Mouse (Mus musculus): ENCODE measurements at regions not wholly inside any gene's neighbourhood (a gene's known extent, or its start where the extent isn't known, plus 50 kb on each side); places are given as distances from the start of the nearest gene placed in this dataset.

DNA sequence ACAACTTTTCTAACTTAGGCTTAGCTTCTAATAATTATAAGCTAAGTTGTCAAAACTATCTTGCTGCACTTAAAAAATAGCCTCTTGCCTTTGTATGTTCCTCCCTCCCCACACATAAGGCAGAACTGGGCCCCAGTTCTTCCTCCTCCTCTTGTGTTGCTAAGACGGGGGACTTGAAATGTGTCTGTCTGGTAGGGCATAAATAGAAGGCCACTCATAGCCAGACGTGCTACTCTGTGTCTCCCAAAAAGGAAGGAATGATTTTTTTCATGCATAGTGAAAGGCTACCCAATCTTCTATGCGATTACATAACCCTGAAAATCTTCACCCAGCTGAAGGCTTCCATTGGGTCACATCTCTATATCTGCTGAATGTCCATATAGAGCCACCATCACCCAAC, 183.5 kb downstream of the Hsfy2 start:
- no peak for DNase-seq (ENCODE audit: low spot score in 2 of 2)

DNA sequence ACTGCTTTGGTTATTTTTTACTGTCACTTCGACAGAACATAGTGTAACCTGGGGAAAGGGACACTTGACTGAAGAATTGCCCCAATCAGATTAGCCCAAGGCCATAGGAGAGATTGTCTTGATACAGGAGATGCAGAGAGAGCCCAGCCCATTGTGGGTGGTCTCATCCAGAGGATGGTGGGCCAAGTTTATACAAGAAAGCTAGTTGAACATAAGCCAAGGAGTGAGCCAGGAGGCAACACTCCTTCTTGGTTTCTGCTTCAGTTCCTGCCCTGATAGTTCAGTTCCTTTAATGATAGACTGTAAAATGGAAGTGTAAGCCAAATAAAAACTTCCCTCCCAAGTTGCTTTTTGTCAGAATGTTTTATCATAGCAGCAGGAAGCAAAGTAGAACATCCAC, 194.4 kb downstream of the Hsfy2 start:
- DNase-seq (ENCODE audit: low spot score in 2 of 2): no peak

DNA sequence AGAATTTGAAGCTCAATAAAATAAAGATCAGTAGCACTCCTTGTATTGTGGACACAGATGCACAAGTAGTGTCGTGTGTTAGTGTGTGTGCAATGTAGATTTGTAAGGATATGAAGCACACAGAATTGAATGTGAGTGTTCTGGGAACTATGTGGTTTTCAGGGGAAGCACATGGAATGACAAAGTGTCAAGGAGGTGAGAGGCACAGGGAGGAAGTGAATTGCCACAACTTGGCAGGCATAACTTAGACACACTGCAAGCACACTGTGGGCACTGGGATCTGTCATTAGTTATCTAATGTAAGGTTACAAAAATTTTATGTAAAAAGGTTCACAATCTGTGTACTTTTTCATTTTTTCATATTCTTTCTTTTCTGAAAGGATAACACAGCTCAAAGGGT, 230.4 kb downstream of the Hsfy2 start:
- DNase-seq (ENCODE audit: low spot score in 2 of 2): no peak

DNA sequence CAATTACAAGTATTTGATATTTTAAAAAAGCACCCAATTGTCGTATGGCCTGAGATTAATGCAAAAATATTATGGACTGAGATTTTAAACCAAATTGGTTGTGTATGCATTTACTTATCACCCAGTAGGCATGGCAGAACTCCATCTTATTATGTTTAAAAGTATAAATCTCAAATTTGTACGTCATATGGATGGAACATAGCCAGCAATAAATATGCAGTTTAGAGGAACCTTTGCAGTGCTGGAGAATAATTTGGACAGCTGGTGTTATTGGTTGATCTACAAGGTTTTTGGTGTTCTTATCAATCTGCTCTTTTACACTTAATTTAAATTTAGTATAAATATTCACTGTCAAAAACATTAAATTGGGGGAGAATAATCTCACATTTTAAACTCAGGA, 233.9 kb downstream of the Hsfy2 start:
- DNase-seq (ENCODE audit: low spot score in 2 of 2): no peak

DNA sequence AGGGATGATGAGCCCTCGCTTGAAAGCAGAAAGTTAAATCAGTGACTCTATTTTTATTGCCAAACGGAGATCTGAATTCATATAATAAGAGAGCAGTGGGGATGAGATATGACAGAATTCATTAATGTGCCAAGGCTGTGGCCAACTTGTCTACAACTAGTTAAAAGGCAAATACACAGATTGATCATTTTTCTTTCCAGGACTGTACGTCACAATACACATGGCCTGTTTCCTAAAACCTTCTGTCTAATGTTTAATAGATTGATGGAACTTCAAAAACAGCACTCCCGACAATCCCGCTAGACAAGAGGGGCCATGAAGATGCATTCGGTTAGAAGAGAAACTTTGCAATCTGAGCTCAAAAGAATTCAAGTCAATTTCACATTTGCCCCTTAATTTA, 241.4 kb downstream of the Hsfy2 start:
- DNase-seq (ENCODE audit: low spot score in 2 of 2): no peak

DNA sequence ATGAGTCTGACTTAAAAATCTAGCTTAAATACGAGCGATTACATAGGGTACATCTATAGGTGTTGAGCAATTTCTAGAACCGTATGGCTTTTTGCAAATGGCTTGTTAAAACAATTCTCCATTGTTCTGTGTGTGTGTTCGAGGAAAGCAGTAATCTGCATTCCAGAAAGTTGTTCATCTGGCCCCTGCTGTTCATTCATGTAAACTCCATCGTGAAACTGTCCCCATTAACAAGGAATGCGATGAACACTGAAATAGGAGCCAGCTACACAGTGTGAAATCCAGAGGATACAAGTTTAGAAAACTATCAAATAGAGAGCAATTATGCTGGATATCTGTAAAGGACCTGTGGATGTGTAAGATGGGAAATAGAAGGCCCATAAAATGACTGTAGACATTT, 250.1 kb downstream of the Hsfy2 start:
- no peak for DNase-seq (ENCODE audit: low spot score in 2 of 2)

DNA sequence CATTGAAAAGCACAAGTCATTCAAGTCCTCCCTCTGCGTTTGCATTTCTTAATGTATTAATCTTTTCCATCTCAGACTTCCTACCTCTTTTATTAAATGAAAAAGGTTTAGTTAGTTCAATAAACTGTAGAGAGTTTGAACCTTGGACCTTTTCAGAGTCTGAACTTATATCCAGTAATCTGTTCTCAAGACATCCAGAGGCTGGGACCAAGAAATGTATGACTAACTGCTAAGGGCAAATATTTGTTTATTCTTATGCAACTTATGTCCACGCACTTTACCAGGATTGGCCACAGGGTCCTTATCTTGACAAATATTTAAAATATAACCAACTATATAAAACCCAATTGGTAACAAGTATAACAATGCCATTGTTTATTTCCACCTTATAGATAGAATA, 270.9 kb downstream of the Hsfy2 start:
- DNase-seq (ENCODE audit: low spot score in 2 of 2): no peak

DNA sequence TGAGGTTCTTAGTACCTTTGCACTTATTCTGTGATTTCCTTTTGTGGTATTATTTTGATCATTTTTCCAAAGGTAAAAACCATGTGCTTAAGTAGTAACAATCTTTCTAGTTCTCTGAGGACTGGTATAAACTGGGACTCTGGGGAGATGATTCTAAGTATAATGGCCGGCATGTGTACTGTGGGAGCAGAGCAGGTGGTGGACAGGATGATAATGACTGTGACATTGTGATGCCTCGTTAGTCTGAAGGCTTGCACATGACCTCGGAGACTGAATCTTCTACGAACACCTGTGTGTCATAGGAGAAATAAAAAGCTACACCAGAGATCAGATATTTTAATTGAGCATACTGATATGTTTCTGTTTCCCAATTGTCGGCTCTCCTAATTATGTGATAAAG, 276.4 kb downstream of the Hsfy2 start:
- no peak for DNase-seq (ENCODE audit: low spot score in 2 of 2)

DNA sequence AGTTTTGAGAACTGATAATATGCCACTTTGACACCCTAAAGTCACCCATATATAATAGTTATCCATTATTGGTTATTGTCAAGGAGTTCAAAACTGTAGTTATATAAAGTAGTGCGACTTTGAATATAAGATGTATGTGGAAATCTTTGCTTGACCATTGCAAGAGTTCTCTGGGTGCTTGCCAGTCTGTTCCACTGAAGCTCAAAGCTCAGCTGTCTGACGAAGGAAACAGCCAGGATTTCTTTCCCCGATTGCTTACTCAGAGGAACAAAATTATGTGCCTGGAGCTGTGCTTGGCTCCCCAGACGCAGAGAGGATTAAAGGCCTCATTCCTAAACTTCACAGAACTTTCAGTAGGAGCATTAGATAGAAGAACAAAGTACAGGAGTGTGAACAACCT, 290.6 kb downstream of the Hsfy2 start:
- no peak for DNase-seq (ENCODE audit: low spot score in 2 of 2)

DNA sequence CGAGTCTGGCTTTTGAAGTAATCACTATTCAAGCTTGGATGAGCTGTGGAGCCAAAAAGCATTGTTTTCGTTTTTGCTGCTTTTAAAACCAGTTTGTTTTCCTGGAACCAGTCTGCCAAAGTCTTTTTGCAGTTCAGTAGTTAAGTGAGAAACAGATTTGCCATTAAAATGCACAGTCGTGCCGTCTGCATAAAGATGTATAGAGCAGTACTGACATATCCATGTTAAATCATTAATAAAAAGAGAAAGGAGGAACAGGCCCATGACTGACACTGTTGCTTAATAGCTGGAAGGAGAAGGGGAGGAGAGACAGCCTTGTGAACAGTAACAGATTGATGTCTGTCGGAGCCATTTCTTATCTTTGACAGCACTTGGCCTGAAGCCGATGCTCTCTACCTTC, 292.3 kb downstream of the Hsfy2 start:
- DNase-seq (ENCODE audit: low spot score in 2 of 2): no peak

DNA sequence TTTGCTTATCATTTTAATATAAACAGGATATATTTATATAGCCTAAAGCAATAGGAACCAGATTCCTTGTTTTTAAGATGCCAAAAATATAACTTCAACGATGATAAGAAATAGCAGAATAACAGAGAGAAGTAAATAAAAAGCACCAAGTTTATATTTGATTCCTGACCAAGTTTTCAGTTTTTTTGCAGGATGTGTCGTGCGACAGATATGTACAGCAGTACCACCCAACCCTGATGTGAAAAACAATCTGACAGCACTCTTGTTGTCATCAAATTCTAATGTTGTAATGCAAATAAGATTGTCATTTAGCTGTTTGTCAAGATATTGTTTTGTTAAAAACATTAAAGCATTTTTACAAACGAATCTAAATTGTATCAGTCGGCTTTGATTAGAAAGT, 309.9 kb downstream of the Hsfy2 start:
- no peak for DNase-seq (ENCODE audit: low spot score in 2 of 2)

DNA sequence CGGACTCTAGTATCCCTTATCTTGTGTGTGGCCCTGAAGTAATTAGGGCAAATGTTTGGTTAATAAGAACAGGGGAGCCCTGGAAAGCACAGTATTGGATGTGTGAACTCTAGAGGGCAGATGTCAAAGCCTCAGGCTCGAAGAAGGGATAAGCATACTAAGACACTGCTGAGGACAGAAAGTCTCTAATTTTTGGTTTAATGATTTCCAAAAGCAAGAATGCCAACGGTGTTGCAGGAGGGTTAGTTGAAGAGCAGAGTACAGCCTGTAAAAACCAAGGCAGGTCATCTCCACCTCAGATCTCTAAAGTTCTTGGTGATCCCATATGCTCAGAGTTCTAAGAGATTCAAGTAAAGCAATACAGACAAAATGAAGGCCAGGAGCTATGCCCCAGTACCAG, 328.6 kb downstream of the Hsfy2 start:
- DNase-seq (ENCODE audit: low spot score in 2 of 2): no peak

DNA sequence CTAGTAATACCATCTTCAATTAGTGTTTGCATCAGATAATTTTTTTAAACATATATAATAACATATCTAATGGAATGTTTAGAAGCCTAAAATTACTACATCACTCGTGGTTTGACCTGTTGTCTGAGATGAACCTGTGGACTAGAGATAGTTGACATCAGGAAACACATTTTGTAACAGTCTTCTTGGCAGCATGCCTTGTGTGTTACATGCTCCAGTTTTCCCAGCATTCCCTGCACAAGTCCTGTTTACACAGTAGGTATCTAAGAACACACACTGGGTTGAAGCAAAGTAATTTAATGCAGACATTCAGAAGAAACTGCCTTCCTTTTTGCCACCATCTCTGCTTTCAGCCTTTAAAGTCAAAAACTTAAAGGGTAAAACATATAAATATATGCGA, 342.8 kb downstream of the Hsfy2 start:
- no peak for DNase-seq (ENCODE audit: low spot score in 2 of 2)

DNA sequence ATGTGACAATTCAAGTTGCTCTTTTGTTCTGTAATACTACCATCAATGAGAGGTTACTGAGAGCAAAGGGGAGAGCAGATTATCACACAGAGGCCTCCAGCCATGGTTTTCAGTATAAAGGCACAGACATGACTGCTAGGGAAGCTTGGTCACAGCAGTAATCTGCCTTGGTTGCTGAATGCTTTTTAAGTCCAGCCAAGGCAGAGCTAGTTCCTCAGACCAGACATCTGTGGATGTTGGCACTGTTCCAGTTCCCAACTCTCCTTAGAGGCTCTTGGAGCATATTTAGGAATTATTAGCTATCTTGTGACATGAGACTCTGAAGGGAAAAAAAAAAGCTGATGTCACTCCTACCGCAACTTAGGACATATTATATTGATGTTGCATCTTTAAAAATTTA, 347.5 kb downstream of the Hsfy2 start:
- DNase-seq (ENCODE audit: low spot score in 2 of 2): no peak

DNA sequence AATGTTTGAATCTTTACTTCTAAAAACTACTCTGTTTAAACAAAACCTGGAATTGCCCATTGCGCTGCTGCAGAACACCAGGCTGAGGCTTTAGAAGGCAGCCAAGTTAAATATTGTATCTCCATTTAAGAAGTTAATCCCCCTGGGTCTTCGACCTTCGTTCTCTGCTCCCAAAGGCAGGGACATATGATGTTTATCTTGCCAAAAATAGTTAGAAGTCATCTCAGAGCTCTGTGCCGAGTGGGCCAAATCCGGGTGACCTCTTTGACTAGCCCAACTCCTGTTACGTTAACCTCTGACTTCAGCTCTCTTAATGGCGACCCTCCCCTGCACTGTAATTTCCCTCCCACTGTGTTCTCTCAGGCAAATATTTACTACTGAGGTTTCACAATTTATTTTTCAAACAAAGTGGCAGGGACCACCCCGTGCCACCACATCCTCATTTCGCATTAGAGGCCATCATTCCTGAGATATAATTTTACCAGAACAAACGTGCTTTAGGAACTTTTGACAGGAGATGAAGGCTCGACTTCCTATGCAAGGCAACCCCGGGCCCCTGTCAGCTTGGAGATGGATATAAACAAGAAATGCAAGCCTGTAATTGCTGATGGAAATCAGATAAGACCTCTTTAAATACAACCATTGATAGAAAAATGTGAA, 350.7 kb downstream of the Hsfy2 start:
- DNase-seq (ENCODE audit: low spot score in 2 of 2): no peak

DNA sequence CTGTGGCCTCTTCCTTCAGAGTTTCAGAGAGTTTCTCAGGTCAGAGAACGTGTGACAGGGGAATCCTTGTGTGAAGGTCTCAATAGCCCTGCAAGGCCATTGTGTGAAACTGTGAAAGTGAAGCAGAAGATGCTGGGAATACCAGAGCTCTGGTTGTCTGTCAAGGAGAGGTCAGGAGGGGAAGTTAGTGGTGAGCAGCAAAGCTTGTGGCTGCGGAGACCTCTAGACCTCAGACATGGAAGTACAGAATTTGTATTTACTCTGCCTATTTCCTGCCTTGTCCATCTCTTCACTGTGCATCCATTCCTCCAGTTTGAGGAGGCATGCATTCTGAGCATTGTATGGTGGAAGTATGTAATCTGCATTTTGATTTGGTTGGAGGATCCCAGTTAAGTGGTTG, 375.5 kb downstream of the Hsfy2 start:
- no peak for DNase-seq (ENCODE audit: low spot score in 2 of 2)

DNA sequence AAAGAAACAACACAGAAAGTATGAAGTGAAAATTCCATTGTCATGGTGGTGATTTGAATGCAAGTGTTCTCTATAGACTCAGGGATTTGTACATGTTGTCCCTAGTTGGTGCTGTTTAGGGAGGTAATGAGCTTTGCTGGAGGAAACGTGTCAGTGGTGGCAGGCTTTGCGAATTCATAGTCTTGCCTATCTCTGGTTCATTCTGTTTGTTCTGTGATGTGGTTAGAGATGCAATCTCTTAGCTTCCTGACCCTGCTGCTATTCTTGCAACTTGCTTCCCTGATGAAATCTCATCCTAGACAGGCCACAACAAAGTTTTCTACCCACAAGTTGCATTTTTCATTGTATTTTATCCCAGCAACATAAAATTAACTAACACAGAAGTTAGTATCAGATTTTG, 376.5 kb downstream of the Hsfy2 start:
- DNase-seq (ENCODE audit: low spot score in 2 of 2): no peak

DNA sequence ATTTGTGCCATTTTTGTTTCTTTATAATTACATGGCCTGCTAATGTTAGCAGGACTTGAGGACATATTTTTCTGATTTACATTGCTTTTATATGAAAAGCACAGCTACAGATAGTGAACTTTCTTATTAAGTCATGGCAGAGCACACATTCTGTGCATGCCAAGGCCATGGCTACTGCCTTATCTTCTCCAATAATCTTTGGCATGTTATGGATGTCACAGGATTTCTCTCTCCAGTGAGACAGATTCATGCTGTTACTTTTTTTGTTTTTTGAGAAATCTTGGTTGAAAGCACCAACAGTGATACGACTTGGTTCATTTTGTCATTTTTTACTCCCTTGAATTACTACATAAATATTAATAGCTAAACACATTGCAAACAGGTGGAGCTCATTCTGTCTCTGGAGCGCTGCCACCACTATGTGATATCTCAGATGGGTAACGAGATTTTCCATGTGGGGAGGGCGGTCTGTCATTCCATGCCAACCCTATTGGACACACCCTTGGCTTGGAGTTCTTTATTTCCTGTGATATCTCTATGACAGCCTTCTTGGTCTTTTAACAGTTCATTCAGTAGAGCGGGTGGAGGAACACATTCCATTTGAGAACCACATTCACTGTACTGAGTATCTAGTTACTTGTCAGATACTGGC, 380.3 kb downstream of the Hsfy2 start:
- DNase-seq (ENCODE audit: low spot score in 2 of 2): no peak

DNA sequence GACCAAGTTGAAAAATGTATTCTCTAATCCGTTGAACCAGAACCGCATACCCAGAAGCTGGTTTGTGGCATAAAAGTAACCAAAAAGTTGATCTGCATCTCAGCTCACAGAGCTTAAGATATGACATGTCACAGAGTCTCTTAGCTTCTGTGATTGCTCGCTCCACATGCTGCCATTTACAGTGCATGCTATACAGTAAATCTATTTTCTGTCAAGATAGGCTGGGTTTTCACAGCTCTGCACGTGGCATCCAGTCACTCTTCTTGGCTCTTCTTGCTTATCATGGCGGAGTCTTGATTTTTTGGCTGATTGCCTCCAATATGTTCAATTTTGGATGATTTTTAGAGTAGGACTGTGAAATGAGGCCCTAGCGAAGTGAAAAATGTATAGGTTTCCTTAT, 397.5 kb downstream of the Hsfy2 start:
- DNase-seq (ENCODE audit: low spot score in 2 of 2): no peak

DNA sequence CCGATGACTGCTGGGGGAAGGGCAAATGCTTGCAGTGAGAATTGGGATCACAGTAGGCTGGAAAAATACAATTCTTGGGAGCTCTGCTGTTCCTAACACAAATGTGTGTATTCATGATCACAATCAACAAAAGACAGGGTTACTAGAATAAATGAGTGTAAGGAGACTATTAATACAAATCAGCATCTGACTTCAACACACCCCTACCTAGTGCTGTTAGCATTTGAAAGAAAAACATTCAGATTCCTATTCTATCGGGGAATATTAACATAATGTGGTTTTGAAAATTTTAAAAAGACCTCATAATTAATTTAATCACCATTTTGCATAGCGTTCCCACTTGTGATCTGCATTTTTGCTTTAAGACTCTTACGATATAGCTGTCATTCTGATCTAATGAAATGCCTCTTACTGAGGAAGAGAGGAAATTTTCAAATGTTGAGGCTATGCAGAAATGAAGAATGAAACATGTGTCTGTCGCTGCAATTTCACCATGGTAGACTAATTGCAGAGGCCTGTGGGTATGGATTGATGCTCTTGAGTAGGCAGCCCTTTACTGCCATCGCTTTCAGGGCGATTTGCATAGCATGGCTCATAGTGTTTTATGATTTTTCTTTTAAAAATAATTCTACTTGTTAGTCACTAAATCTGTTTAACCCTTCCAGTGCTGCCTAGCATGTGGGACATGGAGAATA, 410.8 kb downstream of the Hsfy2 start:
- DNase-seq (ENCODE audit: low spot score in 2 of 2): no peak

DNA sequence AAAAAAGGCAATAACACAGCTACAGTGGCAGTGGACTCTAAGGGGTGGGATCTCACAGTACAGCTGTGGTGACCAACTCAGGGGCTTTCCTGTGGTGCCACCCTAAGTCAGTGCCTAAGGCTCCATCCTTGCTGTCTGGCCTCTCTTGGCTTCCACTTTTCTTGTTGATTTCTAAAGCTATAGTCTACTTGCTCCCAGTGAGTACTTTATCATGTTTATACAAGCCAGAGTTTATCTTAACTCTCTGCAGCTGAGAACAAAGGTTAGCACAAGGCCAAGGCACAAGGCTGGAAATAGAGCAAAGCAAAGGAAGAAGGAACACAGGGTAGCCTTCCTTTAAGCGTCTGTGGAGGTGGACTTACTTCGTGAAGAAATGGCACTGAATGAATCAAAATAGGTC, 417.5 kb downstream of the Hsfy2 start:
- DNase-seq (ENCODE audit: low spot score in 2 of 2): no peak

DNA sequence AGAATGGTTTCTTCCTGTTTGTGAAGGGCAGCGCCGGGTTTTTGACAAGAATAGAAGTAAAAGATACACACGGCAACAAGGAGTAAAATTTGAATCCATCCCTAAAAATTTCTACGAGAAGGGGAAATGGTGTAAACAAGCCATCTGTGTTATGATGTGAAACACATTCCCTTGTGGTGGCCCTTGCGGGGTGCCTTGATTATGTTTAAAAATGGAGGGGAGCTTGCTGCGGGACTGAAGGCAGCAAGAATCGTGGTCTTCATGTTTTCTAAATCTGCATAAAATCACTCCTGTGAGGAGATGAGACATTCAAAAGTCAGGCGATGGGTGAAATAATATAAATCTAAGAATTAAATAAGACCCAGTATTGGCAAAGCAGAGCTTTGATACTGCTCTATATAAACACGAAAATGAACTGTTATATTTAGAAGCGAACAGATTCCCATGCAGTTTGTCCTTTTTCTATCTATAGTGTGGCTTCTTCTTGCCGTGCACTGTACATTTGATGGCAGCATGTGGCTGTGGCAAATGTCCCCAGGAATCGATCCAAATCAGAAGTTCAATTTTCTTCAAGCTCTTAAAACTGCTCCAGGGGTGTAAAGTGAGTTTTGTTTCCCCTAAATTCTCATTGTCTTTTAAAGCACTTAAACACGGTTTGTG, 426.4 kb downstream of the Hsfy2 start:
- no peak for DNase-seq (ENCODE audit: low spot score in 2 of 2)

Data from gastrocnemius, adult 8-10 months (tissue).